Mouse (Mus musculus) spleen, adult 2 months (tissue): Measurements from ENCODE around the gene Ppp1r14b. TPM values are rescaled to one million over a fixed set of nuclear protein-coding genes. Genes with fewer than 3 reads are reported as not detected.

Source experiments
- DNase-seq, 2 experiments: peaks; one replicate each; pipeline versions ENCODE4 v3.0.0 to v3.0.0-alpha.2; 2012 to 2021; ENCODE audit warnings: low spot score in 2 of 2, low read depth in 1 of 2
- H3K27ac ChIP-seq: fragments of 200-500 bp; 2 replicates; pipeline ENCODE4 v1.5.1; 2012; ENCODE audit warnings: low read length, inconsistent platforms; ENCODE audit not compliant: insufficient read depth
- H3K27me3 ChIP-seq: fragments of 200-500 bp; 2 replicates; pipeline ENCODE4 v1.6.1; 2012; ENCODE audit warnings: mild to moderate bottlenecking, moderate library complexity, low read length, inconsistent platforms; ENCODE audit not compliant: control insufficient read depth, insufficient read depth
- H3K36me3 ChIP-seq: fragments of 200-500 bp; 2 replicates; pipeline ENCODE4 v1.6.1; 2012; ENCODE audit warnings: mild to moderate bottlenecking, low read length, inconsistent platforms; ENCODE audit not compliant: control insufficient read depth, insufficient read depth
- H3K4me1 ChIP-seq: fragments of 200-500 bp; 2 replicates; pipeline ENCODE4 v1.6.1; 2011; ENCODE audit warnings: inconsistent platforms; ENCODE audit not compliant: control insufficient read depth, insufficient read depth, insufficient read length
- H3K4me3 ChIP-seq: fragments of 200-500 bp; 2 replicates; pipeline ENCODE4 v1.5.1; 2011; ENCODE audit warnings: mild to moderate bottlenecking, inconsistent platforms; ENCODE audit not compliant: insufficient read depth, insufficient read length; ENCODE audit errors: extremely low read depth
- CTCF ChIP-seq: fragments of 200-500 bp; IDR thresholded peaks from 2 replicates; pipeline ENCODE4 v1.5.1; 2011; ENCODE audit warnings: mild to moderate bottlenecking, inconsistent platforms; ENCODE audit not compliant: insufficient read depth, insufficient read length, insufficient replicate concordance; ENCODE audit errors: extremely low read depth
- POLR2A ChIP-seq: fragments of 200-500 bp; IDR thresholded peaks from 2 replicates; pipeline ENCODE4 v1.6.1; 2011; ENCODE audit warnings: low read depth, low read length, inconsistent platforms
- WGBS: fragments of 180-500 bp; shearing (Covaris S2); methylation state at CpG from one replicate; pipeline ENCODE4 v1.1.7; 2018; 5-methylcytosine and 5-hydroxymethylcytosine counted together
- polyA plus RNA-seq: library from polyadenylated mRNA; depleted of rRNA; stranded (reverse); fragments of >200 nt; gene quantifications from 2 replicates; pipeline ENCODE4 v1.2.3, GENCODE M21; 2012

The Ppp1r14b gene
- polyA plus RNA-seq, 1 experiment = 69.0 TPM

DNA sequence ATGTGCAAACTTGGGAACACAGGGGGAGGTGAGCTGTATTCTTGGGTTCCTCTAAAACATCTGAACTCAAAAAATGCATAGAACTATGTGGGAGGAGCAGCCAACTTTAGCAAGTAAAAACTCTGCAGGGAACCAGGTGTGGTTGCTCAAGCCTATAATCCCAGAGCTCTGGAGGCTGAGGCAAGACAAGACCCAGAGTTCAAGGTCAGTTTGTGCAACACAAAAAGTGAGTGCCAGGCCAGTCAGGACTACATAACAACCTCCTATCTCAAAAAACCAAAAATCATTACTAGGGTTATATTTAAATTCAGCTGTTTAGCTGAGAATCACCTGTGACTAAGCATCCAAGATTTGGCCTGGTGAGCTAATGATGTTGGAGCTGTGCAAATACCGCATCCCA, 42.8 kb upstream of the Ppp1r14b start:
- no peak for TF ChIP-seq CTCF
- no peak for TF ChIP-seq POLR2A
- H3K27me3 ChIP-seq = peaks cover 23% of the 10 kb centered on the region

DNA sequence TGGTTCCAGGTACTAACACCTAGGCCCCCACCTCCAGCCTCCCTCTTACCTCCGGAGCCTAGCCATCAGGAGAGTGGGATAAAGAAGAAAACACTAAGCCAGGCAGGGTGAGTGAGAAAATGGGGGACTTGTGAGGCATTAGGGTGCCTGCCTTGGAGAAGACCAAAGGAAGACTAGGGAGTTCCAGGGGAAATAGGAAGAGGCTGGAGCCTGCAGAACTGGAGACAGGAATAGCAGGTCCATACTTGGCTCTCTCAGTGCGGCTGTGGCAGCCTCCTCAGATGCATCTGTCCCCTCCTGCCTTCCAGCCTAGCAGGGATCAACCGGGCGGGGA, 41.7 kb upstream of the Ppp1r14b start:
- no peak overlapping the region for H3K4me3 ChIP-seq
- H3K36me3 ChIP-seq = no peaks in the 10 kb centered on the region
- TF ChIP-seq CTCF (no peak), POLR2A (no peak)
- no peak overlapping the region for H3K27ac ChIP-seq
- WGBS = 69% methylated on average over 4 of the region's 4 CpGs
- no peak for DNase-seq
- peaks cover 21% of the 10 kb centered on the region for H3K27me3 ChIP-seq
- peaks cover 6% of the 10 kb centered on the region; the same call in 1 of the 2 replicates for H3K4me1 ChIP-seq

More for the DNA sequence above, 42.8 kb upstream of the Ppp1r14b start:
- DNase-seq = no peak
- Histone ChIP-seq H3K27ac (no peak overlapping the region), H3K4me1 (peaks cover 6% of the 10 kb centered on the region; the same call in 1 of the 2 replicates), H3K4me3 (no peak overlapping the region), H3K36me3 (no peaks in the 10 kb centered on the region)
- WGBS = 78% methylated on average over 1 of the region's 1 CpGs

DNA sequence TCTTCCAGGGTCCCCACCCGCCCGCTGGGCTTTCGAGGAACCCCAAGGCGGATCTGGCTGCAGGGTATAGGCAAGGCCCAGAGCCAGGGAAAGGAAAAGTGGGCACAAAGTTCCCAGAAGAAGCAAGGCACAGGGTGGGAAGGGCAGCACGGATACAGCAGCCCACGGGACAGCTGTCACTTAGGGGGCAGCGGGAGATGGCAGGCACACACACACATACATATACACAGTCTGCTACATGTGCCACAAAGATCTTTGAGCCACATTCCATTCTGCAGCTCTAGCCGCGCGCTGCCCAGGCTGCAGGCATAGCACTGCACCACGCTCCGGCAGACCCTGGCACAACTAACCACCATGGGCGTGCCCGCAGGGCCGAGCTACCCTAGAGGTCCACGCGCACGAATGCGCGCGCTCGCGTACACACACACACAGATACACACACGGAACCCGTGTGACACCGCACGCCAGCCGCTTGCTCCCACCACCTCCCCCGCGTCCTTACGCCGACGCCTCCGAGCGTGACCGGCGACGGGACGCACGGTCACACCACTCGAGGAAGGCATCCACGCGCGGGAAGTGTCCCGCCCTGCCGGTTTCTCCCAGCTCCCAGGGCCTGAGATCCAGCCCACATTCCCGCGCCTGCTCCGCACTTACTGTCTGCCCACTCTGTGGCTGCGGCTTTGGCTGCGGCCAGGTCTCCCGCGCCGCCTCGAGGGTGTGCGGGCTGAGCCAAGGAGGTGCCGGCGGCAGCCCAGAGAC, 41.2 kb upstream of the Ppp1r14b start:
- peak overlapping the region; percentile 22; the same call in 1 of the 2 replicates for H3K4me3 ChIP-seq
- H3K36me3 ChIP-seq = no peaks in the 10 kb centered on the region
- peaks cover 6% of the 10 kb centered on the region; the same call in 1 of the 2 replicates for H3K4me1 ChIP-seq
- DNase-seq = no peak
- H3K27ac ChIP-seq = no peak overlapping the region
- peaks cover 19% of the 10 kb centered on the region for H3K27me3 ChIP-seq
- 7% methylated on average over 58 of the region's 58 CpGs for WGBS
- TF ChIP-seq CTCF (no peak), POLR2A (no peak)

DNA sequence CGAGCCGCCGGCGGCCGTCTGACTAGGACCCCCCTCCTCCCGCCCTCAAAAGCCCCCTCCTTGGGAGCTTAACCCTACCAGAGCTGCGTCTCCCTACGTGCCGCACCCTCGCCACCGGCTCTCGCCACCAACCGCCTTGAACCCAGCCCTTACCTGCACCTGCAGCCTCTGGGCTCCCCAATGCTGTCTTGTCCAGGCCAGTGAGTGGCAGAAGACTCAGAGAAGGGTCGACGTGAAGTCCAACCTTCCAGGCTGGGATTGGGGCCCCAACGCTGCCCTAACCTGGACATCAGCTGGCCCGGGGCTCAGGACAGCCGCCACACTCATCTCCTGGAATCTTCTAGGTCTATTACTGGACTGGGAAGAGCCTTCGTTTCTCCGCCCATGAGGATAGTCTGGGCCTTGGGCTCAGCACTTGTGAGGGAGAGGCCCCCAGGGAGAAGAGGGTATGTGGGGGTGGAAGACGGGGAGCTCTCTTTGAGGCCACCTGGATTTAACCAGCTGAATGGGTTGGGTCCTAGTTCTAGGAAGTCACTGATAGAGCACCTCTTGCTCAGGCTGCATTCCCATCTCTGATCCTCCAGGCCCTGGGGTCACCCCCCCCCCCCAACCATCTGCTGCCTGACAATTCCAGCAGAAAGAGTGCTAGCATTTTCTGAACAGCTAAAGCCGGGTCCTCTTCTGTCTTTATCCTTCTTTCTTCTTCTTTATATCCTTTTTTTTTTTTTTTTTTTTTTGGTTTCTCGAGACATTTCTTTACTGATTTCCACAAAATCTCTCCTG, 40.4 kb upstream of the Ppp1r14b start, which contains the start of gene Kcnk4:
TSS of gene Kcnk4 (minus strand) at position 321 of the 783 bp plus-strand sequence.
- DNase-seq = no peak
- no peak for TF ChIP-seq POLR2A
- TF ChIP-seq CTCF = no peak
- 16% methylated on average over 23 of the region's 23 CpGs for WGBS
- H3K4me1 ChIP-seq = peaks cover 6% of the 10 kb centered on the region; the same call in 1 of the 2 replicates
- H3K4me3 ChIP-seq = peak within 1 kb of the TSS; percentile 22; the same call in 1 of the 2 replicates
- H3K27me3 ChIP-seq = peaks cover 17% of the 10 kb centered on the region
- no peak within 1 kb of the TSS for H3K27ac ChIP-seq
- H3K36me3 ChIP-seq = no peaks in the 10 kb centered on the region

DNA sequence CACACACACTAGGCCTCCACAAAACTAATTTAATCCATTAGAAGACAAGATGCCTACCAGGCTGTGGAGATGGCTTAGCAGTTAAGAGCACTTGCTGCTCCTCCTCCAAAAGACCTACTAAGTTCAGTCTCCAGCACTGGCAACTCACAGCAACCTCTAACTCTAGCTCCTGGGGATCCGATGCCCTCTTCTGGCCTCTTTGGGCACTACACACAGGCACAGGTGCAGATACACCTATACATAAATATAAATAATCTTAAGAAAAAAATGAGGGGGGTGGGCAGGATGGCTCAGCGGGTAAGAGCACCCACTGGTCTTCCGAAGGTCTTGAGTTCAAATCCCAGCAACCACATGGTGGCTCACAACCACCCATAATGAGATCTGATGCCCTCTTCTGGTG, 38.5 kb upstream of the Ppp1r14b start:
- no peak for DNase-seq
- WGBS = 35% methylated on average over 3 of the region's 3 CpGs
- Histone ChIP-seq H3K27me3 (peaks cover 17% of the 10 kb centered on the region), H3K27ac (no peak overlapping the region), H3K4me1 (peaks cover 8% of the 10 kb centered on the region), H3K36me3 (no peaks in the 10 kb centered on the region), H3K4me3 (no peak overlapping the region)
- TF ChIP-seq POLR2A = no peak
- TF ChIP-seq CTCF = no peak; the same call in 1 of the 2 replicates

DNA sequence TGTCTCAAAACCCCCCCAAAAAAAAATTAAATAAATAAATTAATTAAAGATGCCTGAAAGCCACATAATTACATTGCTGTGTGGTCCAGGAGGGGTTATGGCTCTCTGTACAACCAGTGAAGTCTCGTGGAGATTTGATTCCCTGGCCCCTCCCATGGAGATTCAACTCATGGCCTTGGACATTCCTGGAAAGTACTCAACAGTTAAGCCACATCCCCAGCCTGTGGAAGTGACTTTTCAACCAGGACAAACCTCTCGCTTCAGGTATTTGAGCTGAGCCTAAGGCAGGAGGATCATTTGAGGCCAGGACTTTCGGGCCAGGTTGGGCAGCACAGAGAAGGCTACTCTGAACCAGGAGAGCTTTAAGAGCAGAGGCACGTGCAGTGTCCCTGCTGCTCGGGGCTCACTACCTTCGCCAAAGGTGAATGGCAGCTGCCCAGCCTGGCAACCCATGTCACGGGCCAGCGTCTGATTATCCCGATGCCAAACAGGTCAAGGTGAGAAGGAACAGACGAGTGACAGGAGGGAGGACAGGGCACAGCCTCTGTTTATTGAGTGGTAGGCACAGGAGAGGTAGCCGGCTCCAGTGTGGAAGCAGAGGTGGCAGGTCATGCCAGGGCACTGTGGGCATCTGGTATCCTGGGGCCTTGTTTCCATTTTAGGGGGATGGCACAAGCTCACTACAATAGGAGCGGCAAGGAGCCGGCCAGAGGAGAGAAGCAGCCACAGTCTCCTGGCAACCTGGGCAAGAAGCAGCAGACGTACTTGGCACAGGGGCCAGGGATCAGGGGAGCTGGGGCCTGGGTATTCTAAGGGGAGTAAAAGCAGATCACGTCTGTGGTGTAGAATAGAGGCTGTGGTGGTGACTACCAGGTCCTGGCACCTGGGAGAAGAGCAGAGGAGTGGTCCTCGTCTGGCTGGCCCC, 37.0 kb upstream of the Ppp1r14b start:
- H3K27ac ChIP-seq = no peak overlapping the region
- TF ChIP-seq POLR2A (no peak), CTCF (no peak)
- 89% methylated on average over 16 of the region's 16 CpGs for WGBS
- H3K4me1 ChIP-seq = peaks cover 8% of the 10 kb centered on the region
- H3K36me3 ChIP-seq = no peaks in the 10 kb centered on the region
- peaks cover 12% of the 10 kb centered on the region for H3K27me3 ChIP-seq
- H3K4me3 ChIP-seq = no peak overlapping the region
- DNase-seq = no peak
